Mouse (Mus musculus) adrenal gland, adult 18-20 months (tissue): ENCODE results near the gene Slc31a1. TPM values are rescaled to one million over a fixed set of nuclear protein-coding genes. Genes with fewer than 3 reads are reported as not detected.

ENCODE experiments used
- DNase-seq, 2 experiments: peaks; one replicate each; pipeline ENCODE4 v3.0.0; 2021 to 2022; ENCODE audit warnings: low spot score in 2 of 2
- long read RNA-seq, 2 experiments: library from polyadenylated mRNA; stranded (forward); transcript quantifications; one replicate each; pipeline ENCODE4 v2.0.0; 2021
- total RNA-seq, 2 experiments: library from RNA; stranded (reverse); gene quantifications; 1 replicate in 1 of 2; 2 replicates in 1 of 2; pipeline ENCODE4 v1.2.3; 2021

The Slc31a1 gene
- total RNA-seq = 10 to 100 TPM; 49.1 to 50.2 TPM
- long read RNA-seq, experiment 1, transcript Slc31a1-201 (5 exons, 3,718 nt) = major isoform, 79 of 87 reads
- long read RNA-seq, experiment 1, partial matches to known transcripts = 2 of 87 reads
- long read RNA-seq, experiment 1, other reads (novel, unspliced or antisense) = 6 of 87 reads
- long read RNA-seq, experiment 2, transcript Slc31a1-201 (5 exons, 3,718 nt) = major isoform, 126 of 143 reads
- long read RNA-seq, experiment 2, partial matches to known transcripts = 10 of 143 reads
- long read RNA-seq, experiment 2, other reads (novel, unspliced or antisense) = 7 of 143 reads

DNA sequence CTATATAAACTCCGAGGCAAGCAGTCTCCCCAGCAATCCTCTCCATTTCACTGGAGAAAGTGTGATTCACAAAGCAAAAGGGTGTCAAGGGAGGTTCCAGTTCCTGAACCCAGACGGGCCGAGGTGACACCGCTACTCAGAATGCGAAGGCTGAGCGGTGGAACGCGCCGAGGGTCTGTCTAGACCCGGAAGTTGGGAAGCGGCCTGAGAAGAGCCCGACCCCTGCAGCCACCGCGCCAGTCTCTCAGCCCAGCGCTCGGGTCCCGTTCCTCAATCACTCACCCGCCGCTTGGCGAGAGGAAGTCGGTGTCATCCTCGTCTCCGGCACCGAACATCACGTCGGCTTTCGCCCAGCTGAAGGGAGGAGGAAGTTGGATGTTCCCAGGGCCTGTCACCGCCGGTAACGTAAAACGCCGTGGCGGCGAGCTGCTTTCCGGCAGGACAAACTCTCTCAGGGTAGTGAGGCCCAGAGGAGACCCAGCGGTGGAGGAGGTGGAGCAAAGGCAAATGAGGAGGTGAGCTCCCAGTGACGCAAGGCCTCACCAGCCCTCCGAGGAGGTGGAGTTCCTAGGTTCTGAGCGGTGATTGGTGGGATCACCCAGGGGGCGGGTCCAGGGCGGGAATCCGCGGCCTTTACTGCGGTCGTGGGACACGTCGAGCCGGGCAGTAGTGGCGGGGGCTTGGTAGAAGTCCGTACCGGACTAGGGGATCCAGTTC lies at the start of gene Slc31a1, which contains the start of gene Fkbp15:
TSS of gene Slc31a1 (plus strand) at position 640 of the 717 bp plus-strand sequence.
TSS of gene Fkbp15 (minus strand) at position 461 of the 717 bp plus-strand sequence.
- DNase-seq = peak; percentile 89 to 92

DNA sequence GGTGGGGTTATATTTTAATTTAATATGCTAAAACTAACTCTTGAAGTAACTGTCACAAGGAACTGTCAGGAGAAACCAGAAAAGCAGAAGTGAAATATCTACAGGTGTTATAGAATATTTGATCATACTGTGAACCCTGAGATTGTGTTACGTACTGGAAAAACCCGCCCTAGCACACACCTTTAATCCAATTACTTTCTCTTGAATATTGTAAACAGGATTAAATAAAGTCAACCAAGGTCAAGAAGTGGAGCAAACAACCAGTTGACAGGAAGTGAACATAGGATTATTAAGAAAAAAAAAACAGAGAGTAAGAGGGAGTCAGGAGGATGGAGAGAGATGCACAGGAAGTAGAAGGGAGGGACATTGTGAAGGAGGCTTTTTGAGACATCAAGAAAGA lies 47.7 kb upstream of the Slc31a1 start:
- no peak for DNase-seq

DNA sequence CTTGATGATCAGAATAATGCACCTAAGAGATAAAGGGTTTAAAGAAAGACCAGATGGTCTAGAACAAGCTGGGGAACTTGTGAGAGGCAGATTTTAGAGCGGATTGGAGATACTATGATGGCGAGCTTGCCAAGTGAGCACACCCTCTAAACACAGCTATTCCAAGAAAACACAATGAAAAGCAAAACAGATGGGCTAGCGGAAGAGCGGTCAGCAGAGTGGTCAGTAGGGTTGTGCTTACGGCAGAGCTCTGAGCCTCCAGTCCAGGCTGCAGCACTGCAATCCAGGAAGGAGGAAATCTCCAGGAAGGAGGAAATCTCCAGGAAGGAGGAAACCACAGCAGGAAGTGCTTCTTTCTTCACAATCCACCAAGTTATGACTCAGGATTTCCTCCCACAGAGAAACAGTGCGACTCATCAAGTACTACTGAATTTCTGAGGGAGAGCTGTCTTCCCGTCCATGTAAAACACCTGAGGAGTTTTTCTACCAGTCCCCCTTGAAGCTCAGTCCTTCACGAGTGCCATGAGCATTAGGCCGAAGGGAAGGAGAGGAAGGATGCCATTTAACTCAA lies 46.8 kb upstream of the Slc31a1 start:
- DNase-seq = no peak

DNA sequence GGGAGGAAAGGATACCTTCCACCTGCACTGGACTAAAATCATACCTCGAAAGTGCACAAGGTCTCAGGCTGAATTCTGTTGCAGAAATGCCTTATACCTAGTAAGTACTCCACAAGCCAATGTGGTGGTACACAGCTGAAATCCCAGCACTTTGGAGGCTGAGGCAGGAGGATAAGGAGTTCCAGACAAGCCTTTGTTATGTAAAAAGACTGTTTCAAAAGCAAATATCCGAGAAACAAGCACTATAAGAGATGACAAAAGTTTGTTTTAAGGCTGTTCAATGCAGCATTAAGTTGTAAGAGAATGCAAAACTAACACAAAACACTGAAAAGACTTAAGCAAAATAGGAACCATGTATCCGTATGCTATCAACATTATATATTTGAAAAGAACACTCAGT lies 46.0 kb upstream of the Slc31a1 start:
- no peak for DNase-seq

DNA sequence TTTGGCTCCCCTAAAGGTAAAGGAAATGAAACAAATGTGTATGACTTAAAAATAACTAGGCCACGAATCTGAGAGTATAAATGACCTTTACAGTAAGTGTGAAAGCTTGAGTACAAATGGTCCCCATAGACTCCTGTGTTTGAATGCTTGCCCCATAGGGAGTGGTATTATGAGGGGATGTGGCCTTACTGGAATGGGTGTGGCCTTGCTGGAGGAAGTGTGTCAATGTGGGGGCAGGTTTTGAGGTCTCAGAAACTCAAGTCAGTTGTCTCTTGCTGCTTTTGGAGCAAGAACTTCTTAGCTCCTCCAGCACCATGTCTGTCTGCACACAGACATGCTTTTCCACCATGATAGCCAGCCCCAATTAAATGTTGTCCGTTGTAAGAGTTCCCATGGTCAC lies 44.1 kb upstream of the Slc31a1 start:
- DNase-seq = no peak

DNA sequence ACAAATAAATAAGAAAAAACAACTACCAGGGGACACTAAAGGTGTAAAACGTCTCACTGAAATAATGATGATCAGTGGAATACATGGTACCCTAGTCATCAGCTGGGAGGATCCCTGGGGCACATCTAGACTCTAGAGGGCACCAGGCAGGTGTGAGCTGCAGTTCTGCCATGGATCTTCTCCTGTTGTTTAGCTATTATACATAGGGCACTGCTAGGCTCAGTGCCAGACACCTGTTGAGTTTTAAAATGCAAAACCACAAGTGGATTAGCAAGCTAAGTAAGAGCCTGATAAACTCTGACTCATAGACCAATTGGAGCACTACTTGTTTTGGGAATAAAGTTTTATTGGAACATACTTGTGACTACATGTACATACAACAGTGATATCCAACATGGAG lies 42.2 kb upstream of the Slc31a1 start:
- no peak for DNase-seq

DNA sequence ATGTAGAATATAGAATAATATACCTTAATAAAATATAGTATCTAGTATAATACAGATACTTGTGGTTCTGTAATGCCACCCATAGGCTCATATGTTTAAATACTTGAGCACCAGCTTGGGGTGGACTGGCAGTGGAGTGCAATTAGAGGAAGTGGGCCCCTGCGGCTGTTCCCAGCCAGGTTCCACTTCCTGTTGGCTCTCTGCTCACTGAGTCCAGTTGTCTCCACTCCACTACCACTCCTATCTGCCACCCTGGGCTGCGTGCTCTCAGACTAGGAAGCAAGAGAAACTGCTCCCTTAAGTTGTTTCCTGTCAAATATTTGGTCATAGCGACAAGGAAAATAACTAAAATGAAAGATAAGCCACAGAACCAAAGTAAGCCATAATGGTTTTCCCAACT lies 37.8 kb upstream of the Slc31a1 start:
- DNase-seq = no peak

DNA sequence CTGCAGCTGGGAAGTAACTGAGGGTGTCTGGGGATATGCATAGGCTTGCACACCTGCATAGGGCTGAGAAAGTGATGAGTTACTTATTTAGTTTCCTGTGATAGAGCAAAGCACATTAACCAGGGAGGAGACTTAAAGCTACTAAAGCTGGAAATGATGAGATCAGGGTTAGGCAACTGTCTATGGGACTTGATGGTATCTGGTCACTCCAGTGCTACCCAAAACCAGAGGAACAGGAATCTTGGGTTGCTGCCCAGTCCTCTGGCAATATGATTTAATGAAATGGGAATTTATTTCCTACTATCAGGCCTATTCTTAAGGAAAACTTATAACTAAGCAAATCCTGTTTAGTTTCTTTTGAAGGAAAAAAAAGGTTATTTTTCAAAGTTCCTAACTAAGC lies 34.4 kb upstream of the Slc31a1 start:
- no peak for DNase-seq

DNA sequence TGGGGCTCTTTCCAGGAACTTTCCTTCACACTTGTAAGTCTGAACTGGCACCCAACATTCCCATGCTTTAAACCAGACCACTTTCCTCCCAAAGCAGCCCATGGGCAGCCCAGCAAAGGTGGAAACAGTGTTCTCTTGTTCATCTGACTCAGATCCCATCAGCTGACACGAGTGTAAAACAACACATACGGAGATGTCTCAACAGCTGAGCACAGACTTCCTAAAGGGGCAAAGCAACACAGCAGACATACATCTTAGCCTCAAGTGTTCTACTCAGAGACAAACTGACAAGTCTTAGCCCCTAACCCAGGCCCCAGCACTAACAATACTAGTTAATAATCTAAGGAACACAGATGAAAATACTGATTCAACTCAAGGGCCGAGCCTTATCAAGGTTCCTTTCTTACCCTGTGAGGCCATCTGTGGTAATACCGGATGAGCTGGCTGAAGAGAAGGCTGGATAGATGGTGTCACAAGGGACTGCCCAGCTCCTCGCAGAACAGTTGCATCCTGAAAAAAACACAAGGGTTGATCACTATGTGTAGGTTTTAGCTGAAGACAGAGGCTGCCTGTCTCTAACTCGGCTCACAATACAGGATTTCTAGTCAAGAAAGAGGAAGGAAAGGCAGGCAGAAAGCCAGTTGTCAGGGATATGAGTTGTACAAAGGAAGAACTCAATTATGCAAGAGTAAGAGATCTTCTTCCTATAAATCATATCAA lies 31.4 kb upstream of the Slc31a1 start:
- DNase-seq = no peak

DNA sequence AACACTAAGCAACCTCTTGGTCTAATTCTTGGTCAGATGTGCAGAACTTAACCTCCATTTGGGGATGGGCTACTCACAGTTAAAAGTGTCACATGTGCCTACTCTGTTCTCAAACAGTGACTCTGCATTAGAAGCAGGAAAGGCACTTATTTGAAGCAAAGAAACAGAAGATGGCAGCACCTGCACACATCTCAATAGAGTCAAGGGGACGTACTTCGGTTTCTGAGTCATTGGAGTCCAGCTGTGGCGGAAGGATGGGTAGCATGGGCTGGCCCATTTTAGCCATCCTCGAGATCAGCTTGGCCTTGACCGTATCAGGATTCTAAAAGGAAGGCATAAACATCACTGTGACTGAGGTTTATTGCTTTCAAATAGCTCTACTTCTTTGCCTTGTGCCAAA lies 28.6 kb upstream of the Slc31a1 start:
- no peak for DNase-seq

DNA sequence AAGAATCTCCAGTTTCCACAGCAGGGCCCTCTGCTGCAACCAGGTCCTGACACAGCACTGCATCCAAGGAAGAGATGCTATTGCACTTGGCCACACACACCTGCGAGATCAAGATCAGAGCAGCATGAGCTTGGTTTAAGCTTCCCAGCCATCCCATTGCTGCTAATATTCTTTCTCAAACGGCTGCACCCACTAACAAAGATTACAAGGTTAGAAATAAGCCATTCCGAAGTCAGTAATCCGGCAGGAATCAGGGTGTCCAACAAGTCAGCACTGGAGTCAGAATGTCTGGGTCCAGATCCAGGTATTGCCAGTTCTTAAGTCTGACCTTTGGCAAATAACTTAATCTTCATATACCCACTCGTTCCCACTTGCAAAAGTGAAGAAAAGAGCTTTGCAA lies 22.0 kb upstream of the Slc31a1 start:
- DNase-seq = no peak

DNA sequence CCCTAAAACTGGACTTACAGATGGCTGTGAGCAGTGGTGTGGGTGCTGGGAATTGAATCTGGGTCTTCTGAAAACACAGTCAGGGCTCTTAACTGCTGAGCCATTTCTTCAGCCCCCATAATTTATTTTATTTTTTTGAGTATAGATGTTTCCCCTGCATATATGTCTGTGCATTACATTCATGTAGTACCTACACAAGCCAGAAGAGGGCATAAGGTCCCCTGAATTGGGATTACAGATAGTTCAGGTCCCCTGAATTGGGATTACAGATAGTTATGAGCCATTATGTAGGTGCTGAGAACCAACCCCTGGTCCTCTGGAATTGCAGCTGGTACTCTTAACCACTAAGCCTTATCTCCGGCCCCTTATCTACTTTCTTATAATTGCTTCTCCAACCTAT lies 16.5 kb upstream of the Slc31a1 start:
- DNase-seq = no peak

DNA sequence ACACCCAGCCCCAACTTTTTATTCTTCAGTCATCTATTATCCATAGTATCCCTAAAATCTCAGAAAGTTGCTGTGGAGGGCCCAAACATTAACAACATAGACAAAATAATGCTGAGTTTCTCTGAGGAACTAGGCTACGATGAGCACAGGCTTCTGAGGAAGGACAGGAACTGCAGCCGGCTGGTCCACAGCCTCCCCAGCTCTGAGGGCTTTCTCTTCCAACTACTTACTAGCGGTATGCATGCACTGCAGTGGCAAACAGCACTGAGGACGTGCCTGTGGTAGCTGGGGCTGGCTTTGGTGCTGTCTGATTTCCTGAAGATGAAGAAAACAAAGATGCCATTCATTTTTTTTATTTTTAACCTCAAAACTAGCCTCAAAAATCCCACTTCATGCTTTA lies 14.7 kb upstream of the Slc31a1 start:
- DNase-seq = no peak

DNA sequence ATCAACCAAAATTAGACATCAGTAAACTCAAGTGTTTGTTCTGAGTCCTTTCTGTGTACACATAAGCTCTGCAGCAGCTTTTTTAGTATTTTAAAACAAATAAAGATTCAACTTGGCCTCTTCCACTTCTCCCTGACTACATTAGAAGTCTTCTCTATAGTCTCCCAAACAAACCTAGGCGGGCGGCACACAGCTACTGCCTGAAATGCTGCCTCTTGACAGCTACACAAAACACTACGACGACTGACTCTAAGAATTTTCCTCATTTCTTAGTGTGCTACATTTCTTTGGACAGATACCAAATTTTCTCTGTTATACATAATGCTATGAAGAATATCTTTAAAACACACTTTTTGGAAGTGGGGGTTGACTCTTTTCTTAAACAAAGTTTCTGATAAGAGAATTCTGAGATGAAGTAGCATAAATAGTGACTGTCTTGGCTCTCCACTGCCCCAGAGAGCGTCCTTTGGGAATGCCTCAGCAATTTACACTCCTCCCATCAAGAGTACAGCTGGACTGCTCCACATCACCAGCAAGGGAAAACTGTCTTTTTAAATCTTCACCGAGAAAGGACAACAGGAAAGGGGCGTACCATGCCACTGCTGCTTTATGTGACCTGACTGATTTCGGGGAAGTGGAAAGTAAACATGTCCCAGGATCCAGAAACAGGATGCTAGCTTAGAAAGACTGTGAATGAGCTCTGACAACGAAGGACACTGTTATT lies 12.8 kb upstream of the Slc31a1 start:
- no peak for DNase-seq

DNA sequence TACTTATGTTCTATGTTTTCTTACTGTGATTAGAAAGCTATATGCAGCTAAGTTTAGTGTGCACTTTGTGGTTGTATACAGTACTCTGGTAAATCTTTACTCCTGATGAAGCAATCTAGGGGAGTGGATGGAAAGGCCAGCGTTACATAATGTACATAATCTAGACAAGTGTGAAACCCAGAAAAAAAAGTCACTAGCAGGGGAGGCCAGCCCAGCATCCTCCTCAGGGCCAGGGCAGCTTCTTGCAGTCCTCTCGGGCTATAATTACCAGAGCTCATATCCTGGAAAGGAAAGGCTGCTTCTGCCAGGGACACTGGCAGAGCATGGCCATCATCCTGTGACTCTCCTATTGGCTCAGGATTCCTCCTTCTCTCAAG lies 12.2 kb upstream of the Slc31a1 start:
- no peak for DNase-seq

DNA sequence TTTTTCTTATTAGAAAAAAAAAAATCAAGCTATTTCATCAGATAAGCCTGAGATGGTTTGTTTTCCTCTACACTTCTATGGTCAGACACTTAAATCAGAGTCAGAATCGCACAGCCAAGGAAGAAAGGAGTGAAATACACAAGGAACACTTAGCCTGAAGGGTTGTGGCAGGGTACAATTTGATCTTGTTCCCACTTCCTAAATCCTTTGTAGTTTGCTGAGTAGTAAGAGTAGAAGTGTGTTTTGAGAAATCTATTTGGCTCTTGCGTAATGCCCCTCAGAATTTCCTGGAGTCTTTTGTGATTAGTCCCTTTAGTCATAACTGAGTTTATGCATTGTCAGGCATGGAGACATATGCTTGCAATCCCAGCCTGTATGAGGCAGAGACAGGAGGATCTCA lies 11.2 kb upstream of the Slc31a1 start:
- no peak for DNase-seq

DNA sequence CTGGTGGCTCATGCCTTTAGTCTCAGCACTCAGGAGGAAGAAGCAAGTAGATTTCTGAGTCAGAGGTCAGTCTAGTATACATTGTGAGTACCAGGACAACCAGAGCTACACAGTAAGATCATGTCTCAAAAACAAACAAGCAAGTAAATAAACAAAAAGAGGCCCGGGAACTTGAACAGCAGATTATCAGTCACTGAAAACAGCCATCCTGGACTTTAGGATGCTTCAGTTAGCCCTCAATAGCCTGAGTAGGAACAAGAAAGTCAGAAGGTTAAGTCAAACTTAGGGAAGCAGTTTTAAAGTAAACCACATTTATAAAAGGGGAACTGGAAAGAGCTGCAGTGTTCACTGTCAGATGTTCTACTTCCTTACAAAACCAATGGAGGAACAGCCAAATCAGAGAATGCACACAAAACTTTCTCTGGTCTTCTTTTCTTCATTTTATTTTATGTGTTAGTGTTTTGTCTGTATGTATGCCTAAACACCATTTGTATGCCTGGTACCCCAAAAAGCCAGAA lies 2.8 kb upstream of the Slc31a1 start:
- DNase-seq = no peak

DNA sequence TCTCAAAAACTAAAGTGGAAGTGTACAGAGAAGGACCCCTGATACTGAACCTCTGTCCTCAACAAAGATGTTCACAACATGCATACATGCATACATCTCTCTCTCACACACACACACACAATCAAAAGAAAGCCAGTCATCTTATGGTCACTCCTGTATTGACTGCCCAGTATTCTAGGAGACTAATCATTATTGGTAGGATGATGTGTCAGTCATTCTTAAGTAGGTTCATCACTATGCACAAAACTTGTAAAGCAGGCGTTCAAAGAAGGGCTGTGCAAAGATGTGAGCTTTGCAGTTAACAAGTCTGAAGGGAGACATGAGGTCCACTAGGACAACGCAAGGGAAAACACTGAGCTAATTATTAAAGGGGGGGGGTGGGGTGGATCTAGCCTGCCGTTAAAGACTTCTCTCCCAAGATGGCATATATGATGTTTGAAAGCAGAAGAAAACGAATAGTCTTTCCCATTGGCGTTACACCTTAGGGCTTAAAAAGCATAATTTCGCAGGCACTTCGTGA lies 1.2 kb upstream of the Slc31a1 start:
- DNase-seq = no peak

DNA sequence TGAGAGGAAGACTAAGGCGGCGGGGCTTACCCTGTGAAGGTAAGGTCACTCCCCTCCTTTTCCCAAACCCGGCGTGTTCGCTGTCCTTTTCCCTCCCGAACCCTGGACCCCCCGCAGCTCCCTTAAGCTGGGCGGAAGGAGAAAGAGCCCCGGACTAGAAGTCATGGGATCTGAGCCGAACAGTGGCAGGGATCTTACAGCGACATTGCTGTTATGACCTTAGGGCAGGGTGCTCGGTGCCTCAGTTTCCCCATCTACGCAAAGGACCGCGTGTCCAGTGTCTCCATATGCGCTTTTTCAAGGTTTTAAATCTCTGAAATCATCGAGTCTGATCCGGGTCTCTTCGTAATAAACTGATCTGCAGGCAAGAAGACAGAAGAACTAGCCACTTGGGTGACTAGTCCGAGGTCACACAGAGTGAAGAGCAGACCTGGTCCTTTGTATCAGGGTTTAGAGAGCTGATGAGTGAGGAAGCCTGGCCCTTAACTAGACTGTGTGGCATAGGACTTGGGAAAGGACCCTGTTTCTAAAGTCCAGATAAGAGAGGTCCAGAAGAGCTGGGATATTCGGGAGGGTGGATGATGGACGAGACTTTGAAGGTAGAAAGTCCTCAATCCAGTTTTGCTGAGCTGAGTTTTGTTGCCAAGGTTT lies 403 bp downstream of the Slc31a1 start:
- no peak for DNase-seq

DNA sequence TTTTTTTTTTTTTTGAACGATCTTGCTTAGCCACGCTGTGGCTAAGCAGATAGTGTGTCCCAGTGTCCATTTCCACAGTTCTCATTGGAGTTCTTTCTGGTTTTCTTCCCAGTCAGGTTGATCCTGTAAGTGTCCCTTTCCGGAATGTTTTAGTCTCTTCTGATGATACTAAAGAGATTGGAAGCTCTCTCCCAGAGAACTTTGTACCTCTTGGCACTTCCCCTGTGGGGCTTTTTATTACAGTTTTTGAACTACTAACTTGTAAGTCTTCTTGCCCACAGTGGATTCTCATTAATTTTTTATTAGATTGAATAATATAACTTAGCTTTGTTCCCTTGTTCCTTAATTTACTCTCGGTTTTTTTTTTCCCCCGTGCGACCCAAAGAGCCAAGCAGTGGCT lies 1.0 kb downstream of the Slc31a1 start:
- no peak for DNase-seq
